Mouse (Mus musculus): ENCODE data around the gene Fermt3. TPM values are rescaled to one million over a fixed set of nuclear protein-coding genes. Genes with fewer than 3 reads are reported as not detected.
"Not testable (repeated sequence)": the region's sequence is repeated elsewhere in the genome, so short reads cannot be mapped to it uniquely, and the experiment has no call there.

Gene Fermt3
- polyA plus RNA-seq, 1 experiment, result 2.0 TPM

DNA sequence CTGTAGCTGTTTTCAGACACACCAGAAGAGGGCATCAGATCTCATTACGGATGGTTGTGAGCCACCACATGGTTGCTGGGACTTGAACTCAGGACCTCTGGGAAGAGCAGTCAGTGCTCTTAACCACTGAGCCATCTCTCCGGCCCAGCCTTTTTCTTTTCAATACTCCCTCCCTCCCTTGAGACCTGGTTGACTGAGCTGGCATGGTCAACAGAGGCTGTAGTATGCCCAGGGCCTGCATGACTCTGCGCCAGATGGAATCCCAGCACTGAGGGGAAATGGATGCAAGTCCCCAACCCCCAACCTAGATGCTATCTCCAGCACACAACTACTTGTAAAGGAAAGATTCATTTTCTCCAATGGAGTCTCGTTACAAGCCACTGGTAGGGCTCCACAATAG, 34.1 kb upstream of the Fermt3 start:
- H3K4me3 ChIP-seq (ENCODE audit: insufficient read depth, low read depth, low read length); H3K27ac ChIP-seq (replicated peaks; ENCODE audit: low read depth, low read length): not testable (repeated sequence)

DNA sequence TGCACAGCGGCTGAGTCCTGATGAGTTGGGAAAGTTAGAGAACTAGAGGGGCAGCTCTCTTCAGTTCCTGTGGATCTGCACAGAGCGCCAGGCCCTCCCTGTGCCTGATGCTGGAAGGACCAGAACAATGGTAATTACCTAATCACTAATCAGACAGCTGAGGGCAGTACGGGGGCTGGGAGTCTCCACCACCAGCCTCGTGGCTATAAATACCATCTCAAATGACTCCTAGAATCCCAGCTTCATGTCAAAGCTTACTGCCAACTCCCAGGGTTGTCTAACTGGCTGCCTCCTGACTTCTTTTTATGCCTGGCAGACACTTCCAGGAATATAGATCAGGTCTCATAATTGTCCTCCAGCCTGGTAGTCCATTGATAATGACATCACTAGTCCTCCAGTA, 25.4 kb upstream of the Fermt3 start:
- no peak overlapping the region for H3K27ac ChIP-seq (replicated peaks; ENCODE audit: low read depth, low read length)
- H3K4me1 ChIP-seq (ENCODE audit: control insufficient read depth, insufficient read depth, insufficient read length, low read length), result peaks cover 4% of the 10 kb centered on the region; the same call in 1 of the 2 replicates
- H3K4me3 ChIP-seq (ENCODE audit: insufficient read depth, low read depth, low read length), result no peak overlapping the region

More for the DNA sequence above, 34.1 kb upstream of the Fermt3 start:
- H3K4me1 ChIP-seq (ENCODE audit: control insufficient read depth, insufficient read depth, insufficient read length, low read length), result not testable (repeated sequence)

DNA sequence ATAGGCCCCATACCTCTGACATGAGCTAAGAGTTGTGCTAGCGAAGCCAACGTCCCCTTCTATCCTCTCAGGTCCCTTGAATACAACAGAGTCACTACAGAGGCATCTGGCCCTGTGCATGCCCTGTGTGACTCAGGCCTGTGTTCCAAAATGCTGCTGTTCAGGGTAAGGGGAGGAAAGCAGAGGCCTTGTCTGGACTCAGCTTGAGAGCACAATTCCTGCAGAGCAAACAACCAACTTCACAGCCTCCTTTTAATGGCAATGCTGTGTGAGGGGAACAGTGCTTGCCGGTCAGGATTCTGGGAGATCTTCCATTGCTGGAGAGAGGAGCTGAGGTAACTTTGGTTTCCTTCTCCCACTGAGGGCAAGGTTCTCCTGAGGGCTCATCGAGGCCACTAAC, 25.0 kb upstream of the Fermt3 start:
- Histone ChIP-seq H3K27ac (replicated peaks; ENCODE audit: low read depth, low read length) (no peak overlapping the region), H3K4me1 (ENCODE audit: control insufficient read depth, insufficient read depth, insufficient read length, low read length) (peaks cover 4% of the 10 kb centered on the region; the same call in 1 of the 2 replicates), H3K4me3 (ENCODE audit: insufficient read depth, low read depth, low read length) (no peak overlapping the region)

DNA sequence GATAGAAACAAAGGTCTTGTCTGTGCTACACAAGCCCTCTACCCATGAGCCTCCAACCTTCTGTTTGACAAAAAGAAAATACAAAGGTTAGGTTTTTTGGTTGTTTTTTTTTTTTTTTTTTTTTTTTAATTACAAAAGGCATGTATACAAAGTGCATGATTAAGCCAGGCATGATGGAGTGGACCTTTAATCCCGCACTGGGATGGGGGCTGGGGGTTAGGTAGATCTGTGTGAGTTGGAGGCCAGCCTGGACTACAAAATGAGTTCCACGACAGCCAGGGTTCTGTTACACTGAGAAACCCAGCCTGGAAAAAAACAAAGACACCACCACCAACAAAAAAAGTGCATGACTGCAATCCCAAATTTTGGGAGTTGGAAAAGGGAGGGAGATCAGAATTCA, 21.9 kb upstream of the Fermt3 start:
- H3K4me1 ChIP-seq (ENCODE audit: control insufficient read depth, insufficient read depth, insufficient read length, low read length), result peaks cover 6% of the 10 kb centered on the region; the same call in 1 of the 2 replicates
- H3K27ac ChIP-seq (replicated peaks; ENCODE audit: low read depth, low read length), result no peak overlapping the region; the same call in 1 of the 2 replicates
- no peak overlapping the region for H3K4me3 ChIP-seq (ENCODE audit: insufficient read depth, low read depth, low read length)

DNA sequence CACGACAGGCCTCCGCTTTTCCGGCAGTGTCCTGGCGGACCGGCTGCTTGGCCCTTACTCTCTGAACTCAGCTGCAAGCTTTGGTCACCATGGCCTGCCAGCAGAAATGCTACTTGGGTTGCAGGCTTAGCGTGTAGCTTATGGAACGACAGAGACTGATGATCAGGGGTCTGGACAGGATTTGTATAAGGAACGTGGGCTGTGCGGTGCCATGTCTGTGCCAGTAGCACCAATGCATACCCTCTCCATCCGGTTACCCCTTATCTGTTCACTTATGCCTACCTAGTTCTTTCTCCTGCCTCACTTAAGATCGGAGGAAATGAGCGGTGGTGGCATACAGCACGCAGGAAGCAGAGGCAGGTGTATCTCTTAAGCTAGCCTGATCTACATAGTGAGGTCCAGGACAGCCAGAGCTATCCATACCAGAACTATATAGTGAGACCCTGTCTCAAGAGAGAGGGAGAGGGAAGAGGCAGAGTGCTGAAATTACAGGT, 21.4 kb upstream of the Fermt3 start:
- Histone ChIP-seq H3K4me3 (ENCODE audit: insufficient read depth, low read depth, low read length) (peak overlapping the region; percentile 74), H3K27ac (replicated peaks; ENCODE audit: low read depth, low read length) (peak overlapping the region; percentile 90), H3K4me1 (ENCODE audit: control insufficient read depth, insufficient read depth, insufficient read length, low read length) (peaks cover 6% of the 10 kb centered on the region; the same call in 1 of the 2 replicates)

DNA sequence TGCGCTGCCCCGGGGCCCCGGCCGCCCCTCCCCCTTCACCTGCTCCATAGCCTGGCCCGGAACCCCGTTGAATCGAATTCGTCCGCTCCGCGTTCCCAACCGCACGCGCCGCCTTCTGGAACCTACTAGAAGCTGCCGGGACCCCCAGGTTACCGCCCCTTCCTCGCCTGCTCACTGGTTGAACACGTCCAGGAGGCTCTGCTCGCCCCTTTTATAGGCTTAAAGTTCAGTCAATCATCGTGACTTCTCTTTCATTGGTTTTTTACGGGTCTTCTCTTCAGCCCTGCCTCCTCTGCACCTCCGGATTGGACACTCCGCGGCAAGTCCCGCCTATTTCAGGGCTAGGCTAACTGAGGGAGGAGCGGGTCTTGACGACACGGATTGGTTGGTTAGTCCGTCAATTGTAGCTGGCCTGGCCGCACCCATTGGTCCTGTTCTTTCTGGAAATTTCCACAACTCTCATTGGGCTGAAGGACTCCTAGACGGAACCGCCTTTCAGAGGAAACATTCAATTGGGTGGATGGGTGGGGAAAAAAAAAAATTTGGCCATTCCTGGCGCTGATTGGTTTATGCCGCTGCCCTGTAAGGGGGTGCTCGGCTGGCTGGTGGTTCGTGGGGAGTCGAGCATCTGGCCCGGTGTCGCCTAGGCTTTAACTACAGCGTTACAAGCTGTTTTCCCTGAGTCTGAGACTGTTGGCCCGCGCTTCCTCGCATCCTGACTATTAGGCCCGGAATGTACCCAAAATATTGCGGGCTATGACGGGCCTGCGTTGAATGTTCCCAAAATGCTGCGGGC, 20.8 kb upstream of the Fermt3 start, which contains the start of gene Stip1:
Stip1 (minus strand) TSS at position 127 of the 796 bp plus-strand sequence.
- Histone ChIP-seq H3K27ac (replicated peaks; ENCODE audit: low read depth, low read length) (peak within 1 kb of the TSS; percentile 90), H3K4me3 (ENCODE audit: insufficient read depth, low read depth, low read length) (peak within 1 kb of the TSS; percentile 86)

DNA sequence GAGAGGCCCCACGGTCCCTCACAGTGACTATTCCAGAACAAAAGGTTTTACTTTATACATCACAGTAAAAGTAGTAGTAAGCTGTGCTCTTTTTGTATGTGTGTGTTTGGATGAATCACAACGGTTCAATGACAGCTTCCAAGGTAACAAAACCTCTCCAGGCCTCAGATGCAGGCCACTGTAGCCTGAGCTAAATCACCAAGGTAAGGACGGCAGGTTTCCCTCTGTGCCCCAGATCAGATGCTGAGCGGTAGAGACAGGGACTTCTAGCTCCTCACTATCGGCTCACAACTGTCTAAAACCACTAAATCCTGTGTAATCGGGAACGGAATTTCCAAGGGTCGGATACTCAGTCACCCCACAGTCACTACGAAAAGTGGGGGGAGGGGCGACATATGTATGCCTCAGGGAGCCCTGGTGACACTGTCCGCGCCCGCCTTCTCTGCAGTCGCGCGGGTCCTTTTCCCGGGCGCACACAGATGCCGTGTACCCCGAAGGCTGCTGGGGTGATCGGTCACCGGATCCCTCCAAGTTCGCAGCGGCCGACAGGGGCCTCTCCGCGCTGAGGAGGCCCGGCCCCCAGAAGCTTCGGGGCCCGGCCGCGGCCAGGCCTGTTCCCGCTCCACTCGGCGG, 19.9 kb upstream of the Fermt3 start:
- peak overlapping the region; percentile 86 for H3K4me3 ChIP-seq (ENCODE audit: insufficient read depth, low read depth, low read length)
- peaks cover 6% of the 10 kb centered on the region; the same call in 1 of the 2 replicates for H3K4me1 ChIP-seq (ENCODE audit: control insufficient read depth, insufficient read depth, insufficient read length, low read length)
- peak overlapping the region; percentile 20; the same call in 1 of the 2 replicates for H3K27ac ChIP-seq (replicated peaks; ENCODE audit: low read depth, low read length)

More for the DNA sequence above, 20.8 kb upstream of the Fermt3 start, which contains the start of gene Stip1:
- H3K4me1 ChIP-seq (ENCODE audit: control insufficient read depth, insufficient read depth, insufficient read length, low read length), result peaks cover 6% of the 10 kb centered on the region; the same call in 1 of the 2 replicates

DNA sequence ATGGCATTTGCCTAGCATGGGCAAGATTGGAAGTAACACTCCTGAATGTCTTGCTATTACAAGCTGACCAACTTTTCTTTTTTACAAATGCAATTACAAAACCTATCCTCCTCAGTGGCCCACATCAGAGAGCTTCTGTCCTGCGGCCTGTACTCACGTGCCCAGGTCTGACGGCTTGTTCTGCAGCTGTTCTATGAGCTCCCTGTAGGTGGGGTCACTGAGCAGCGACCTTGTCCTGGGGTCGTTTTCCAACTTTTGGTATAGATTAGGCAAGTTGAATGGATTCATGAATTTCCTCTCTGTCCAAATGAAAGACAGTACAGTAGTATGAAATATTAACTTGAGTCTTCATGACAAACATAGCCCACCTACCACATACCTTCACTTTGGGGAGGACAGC, 14.7 kb upstream of the Fermt3 start:
- Histone ChIP-seq H3K27ac (replicated peaks; ENCODE audit: low read depth, low read length) (no peak overlapping the region), H3K4me3 (ENCODE audit: insufficient read depth, low read depth, low read length) (no peak overlapping the region), H3K4me1 (ENCODE audit: control insufficient read depth, insufficient read depth, insufficient read length, low read length) (0 out of 2 replicates have a peak, but pooled peaks cover 2% of the 10 kb centered on the region)

DNA sequence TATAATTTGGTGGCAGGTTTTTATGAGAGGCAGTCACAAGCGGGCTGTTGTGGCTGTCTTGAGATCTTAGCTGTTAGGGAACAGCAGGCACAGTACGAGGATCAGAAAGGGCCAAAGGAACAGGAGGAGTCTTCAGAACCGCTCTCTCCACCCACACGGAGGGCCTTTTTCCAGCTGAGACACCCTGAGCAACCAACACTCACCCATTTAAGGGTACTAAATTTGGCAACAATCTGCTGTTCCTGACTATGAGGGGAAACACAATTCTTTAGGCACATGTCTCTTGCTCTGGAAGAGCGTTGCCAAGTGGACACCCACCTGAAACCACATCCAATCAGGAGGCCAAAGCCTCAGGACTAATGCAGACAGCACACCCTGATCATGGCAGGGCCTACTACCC, 10.3 kb upstream of the Fermt3 start:
- H3K4me1 ChIP-seq (ENCODE audit: control insufficient read depth, insufficient read depth, insufficient read length, low read length), result no peaks in the 10 kb centered on the region
- no peak overlapping the region for H3K4me3 ChIP-seq (ENCODE audit: insufficient read depth, low read depth, low read length)
- no peak overlapping the region for H3K27ac ChIP-seq (replicated peaks; ENCODE audit: low read depth, low read length)

DNA sequence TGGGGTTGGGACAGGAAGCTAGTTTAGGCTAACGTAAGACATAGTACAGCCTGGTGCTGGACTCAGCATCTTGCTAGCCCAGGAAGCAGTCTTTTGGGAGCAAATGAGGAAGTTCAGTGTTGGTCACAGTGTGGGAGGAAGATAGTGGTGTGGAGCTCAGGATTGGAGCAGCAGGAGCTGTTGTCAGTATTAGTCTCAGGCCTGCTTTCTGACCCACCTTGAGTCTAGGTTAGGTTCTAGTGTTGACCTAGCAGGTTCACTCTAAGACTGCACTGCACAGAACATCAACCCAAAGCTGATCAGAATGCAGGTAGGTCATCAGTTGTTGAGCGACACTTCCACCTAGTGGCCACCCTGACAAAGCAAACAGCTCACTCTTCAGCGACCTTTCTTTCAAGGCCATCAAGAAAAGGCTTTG, 964 bp upstream of the Fermt3 start:
- Histone ChIP-seq H3K4me3 (ENCODE audit: insufficient read depth, low read depth, low read length) (no peak overlapping the region), H3K27ac (replicated peaks; ENCODE audit: low read depth, low read length) (peak overlapping the region; percentile 85), H3K4me1 (ENCODE audit: control insufficient read depth, insufficient read depth, insufficient read length, low read length) (no peaks in the 10 kb centered on the region)

DNA sequence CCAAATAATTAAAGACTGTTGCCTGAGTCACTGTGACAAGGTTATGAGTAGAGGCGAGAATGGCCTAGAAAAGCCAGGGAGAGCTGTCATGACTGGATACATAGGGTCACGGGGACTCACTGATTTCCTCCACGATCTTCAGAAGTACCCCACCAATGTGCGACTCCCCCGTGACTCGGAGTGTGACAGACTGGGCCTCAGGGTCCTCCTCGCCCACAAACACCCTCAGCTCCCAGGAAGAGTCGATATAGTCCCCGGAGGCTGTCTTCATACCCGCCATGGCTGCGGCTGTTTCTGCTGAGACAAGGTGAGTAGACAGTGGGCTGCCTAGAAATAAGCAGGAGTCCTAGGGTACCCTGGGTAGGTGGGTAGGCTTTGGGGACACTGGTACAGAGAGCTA, 723 bp downstream of the Fermt3 start:
- Histone ChIP-seq H3K27ac (replicated peaks; ENCODE audit: low read depth, low read length) (peak overlapping the region; percentile 37), H3K4me1 (ENCODE audit: control insufficient read depth, insufficient read depth, insufficient read length, low read length) (no peaks in the 10 kb centered on the region), H3K4me3 (ENCODE audit: insufficient read depth, low read depth, low read length) (peak overlapping the region; percentile 41)

DNA sequence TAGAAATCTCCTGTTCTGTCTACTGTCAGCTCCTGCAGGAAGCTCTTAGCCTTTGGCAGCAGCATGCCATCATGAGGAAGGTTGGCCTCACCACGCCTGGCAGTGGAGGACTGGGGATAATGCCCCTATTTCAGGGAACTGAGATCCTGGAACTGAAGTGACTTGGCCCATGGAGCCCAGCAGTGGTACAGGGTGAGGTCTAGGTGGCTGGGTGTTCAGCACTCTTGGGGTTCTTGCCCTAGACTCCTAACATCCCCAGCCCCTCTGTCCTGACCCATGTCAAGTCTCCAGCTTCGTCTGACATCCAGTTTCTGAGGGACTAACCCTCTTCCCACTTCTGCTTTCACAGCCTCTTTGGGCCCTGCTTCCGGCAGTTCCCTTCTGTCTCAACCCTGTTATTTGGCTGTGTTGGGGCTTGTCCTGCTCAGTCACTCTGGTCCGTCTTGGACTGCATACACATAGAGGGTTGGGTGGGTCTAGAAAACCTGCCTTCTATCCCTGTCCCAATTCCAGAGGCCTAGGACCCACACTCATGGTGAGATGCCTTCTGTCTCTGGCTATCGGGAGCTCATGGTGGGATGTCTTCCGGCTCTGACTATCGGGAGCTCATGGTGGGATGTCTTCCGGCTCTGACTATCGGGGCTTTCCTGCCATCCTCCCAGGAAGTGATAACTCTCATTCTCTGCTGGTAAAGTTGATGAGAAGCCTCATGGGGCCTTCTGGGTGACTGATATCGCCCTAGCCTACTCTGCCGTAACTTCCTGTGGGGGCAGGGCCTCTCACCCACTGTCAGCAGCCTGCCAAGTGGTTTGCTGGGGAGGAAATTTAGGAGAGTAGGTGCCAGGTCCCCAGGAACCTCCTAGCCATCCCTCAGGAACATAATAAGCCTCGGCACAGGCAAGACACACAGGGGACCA, 1.5 kb downstream of the Fermt3 start:
- Histone ChIP-seq H3K4me1 (ENCODE audit: control insufficient read depth, insufficient read depth, insufficient read length, low read length) (no peaks in the 10 kb centered on the region), H3K4me3 (ENCODE audit: insufficient read depth, low read depth, low read length) (peak overlapping the region; percentile 19), H3K27ac (replicated peaks; ENCODE audit: low read depth, low read length) (peak overlapping the region; percentile 37)

DNA sequence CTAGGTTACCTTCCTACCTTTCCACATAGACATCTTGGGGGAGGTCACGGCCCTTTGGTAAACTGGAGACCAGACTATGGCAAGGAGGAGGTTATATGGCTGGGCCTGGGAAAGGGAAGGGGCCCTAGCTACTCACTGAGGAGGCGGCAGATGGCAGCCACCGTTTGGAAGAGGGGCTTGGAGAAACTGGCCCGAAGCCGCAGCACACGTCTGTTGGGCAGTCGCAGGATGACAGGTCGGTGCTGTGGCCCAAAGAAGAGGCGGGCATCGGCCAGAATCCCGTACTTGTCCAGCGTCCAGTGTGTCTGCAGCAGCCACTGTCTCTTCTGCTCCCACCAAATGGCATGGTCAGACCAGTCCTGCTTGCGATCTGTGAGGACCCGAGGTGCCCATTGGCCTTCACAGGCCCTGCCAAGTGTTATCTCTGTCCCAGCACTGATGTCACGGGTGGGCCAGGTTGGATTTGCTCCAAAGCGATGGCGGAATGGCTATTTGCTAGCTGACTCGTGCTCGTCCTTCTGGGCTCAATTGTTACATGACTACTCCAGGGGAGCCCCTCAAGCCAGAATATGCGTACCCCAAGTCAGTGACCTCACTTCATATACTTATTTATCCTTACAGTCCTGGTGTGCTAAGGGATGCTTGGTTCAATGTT, 4.7 kb downstream of the Fermt3 start:
- H3K27ac ChIP-seq (replicated peaks; ENCODE audit: low read depth, low read length), result no peak overlapping the region
- no peak overlapping the region for H3K4me3 ChIP-seq (ENCODE audit: insufficient read depth, low read depth, low read length)
- no peaks in the 10 kb centered on the region for H3K4me1 ChIP-seq (ENCODE audit: control insufficient read depth, insufficient read depth, insufficient read length, low read length)

DNA sequence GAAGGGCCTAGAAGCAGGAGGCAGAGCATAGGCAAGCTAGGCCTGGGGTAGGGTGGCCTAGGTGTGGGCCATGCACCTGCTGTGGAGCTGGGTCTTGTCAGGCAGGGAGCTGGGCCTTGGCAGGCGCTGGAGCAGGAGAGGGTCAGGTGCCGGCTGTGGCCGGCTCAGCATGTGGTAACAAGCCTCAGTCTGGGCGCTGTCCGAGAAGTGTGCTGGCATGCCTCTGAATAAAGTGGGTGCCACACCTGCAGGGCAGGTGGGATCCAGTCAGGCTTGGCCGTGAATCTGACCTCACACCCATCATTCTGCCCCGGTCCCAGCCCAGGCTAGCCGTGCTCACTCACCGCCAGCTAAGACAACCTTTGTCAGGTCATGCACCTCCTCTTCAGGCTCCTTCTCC, 5.3 kb downstream of the Fermt3 start:
- H3K4me1 ChIP-seq (ENCODE audit: control insufficient read depth, insufficient read depth, insufficient read length, low read length), result no peaks in the 10 kb centered on the region
- no peak overlapping the region for H3K4me3 ChIP-seq (ENCODE audit: insufficient read depth, low read depth, low read length)
- no peak overlapping the region for H3K27ac ChIP-seq (replicated peaks; ENCODE audit: low read depth, low read length)

All from brown adipose tissue, adult 24 weeks (tissue).